In the genomic region with DNA sequence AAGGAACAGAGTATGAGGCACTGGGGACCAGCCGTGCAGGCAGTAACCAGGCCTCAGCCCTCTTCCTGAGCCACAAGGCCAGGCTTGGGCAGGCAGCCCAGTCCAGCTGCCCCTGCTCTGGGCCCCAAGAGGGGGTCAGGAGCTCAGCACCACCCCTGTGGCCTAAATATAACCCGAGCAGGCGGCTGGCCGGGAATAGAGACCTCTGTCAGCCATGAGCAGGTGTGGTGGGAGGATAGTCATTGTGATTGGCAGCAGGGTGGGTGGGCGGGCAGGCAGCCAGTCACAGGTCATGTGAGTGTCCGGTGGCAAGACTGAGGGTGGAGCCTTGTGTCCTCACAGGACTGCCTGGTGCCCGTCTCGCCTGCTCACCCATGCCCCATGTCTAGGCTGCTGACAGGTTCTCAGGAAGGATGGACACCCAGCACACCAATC, we compare ENCODE assay signal across 11 mouse cellular contexts. TPM values are rescaled to one million over a fixed set of nuclear protein-coding genes. Genes with fewer than 3 reads are reported as not detected.
DNase-seq lines count a peak whose midpoint lies in the region; ATAC-seq and TF ChIP-seq lines count a peak whose summit lies in the region.
"Had no signal": no experiment of that assay in that cellular context is flagged by ENCODE, and none has a peak within 500 bp of the region (broad histone marks: within the 10 kb centered on the region; RNA-seq: fewer than 3 reads in every experiment).

No protein-coding gene starts in this region.

- 0 out of 2 replicates have a peak, but pooled peaks have one; percentile 18 for ATAC-seq in intestine, embryonic 14.5 days (replicated peaks; ENCODE audit: low FRiP score, low TSS enrichment, low read depth)
- ATAC-seq in intestine, postnatal 0 days = no peak
- ATAC-seq in intestine, embryonic 16.5 days = 0 out of 2 replicates have a peak, but pooled peaks have one; percentile 23
- peak; percentile 89 for ATAC-seq in liver, postnatal 0 days

- no peak for DNase-seq in intestine, embryonic 14.5 days (ENCODE audit: low spot score)
- DNase-seq in gastrocnemius, postnatal 10 days = peak; percentile 71
- DNase-seq in liver, postnatal 0 days = peak; percentile 49
- DNase-seq in left cerebral cortex, adult 8-10 months (ENCODE audit: low spot score in 2 of 2) = no peak
- no peak for DNase-seq in cerebellum, adult 9-11 months
- DNase-seq in testis, postnatal 14 days (ENCODE audit: low spot score) = no peak

- WGBS in intestine, embryonic 14.5 days = 66% methylated on average over 8 of the region's 8 CpGs
- WGBS in intestine, postnatal 0 days = 55% methylated on average over 6 of the region's 8 CpGs
- WGBS in intestine, embryonic 16.5 days = 54% methylated on average over 8 of the region's 8 CpGs
- WGBS in liver, postnatal 0 days (ENCODE audit: insufficient replicate concordance) = 51% methylated on average over 8 of the region's 8 CpGs

- no peaks in the 10 kb centered on the region for H3K36me3 ChIP-seq in intestine, embryonic 14.5 days (ENCODE audit: control insufficient read depth, insufficient read depth, low read length)
- H3K36me3 ChIP-seq in intestine, postnatal 0 days (ENCODE audit: control insufficient read depth, insufficient read depth) = no peaks in the 10 kb centered on the region
- no peaks in the 10 kb centered on the region for H3K36me3 ChIP-seq in intestine, embryonic 16.5 days (ENCODE audit: control insufficient read depth, insufficient read depth, low read length)
- no peaks in the 10 kb centered on the region for H3K36me3 ChIP-seq in liver, postnatal 0 days (replicated peaks; ENCODE audit: insufficient read depth, low read length)
- H3K36me3 ChIP-seq: embryonic facial prominence, embryonic 12.5 days; hindbrain, embryonic 15.5 days had no signal

- no peak overlapping the region for H3K27ac ChIP-seq in intestine, embryonic 14.5 days (ENCODE audit: low read depth)
- no peak overlapping the region for H3K27ac ChIP-seq in intestine, postnatal 0 days (ENCODE audit: low read depth, low read length)
- no peak overlapping the region for H3K27ac ChIP-seq in intestine, embryonic 16.5 days (ENCODE audit: low read length)
- H3K27ac ChIP-seq in liver, postnatal 0 days (ENCODE audit: low read depth) = no peak overlapping the region
- H3K27ac ChIP-seq: embryonic facial prominence, embryonic 12.5 days; hindbrain, embryonic 15.5 days had no signal

- no peak overlapping the region for H3K9ac ChIP-seq in intestine, embryonic 14.5 days (ENCODE audit: low read length)
- no peak overlapping the region for H3K9ac ChIP-seq in intestine, postnatal 0 days (ENCODE audit: low read depth, low read length)
- H3K9ac ChIP-seq in intestine, embryonic 16.5 days (ENCODE audit: low read depth, low read length) = 0 out of 2 replicates have a peak overlapping the region, but pooled peaks have one; percentile 29
- no peak overlapping the region; the same call in 1 of the 2 replicates for H3K9ac ChIP-seq in liver, postnatal 0 days (replicated peaks)
- H3K9ac ChIP-seq: embryonic facial prominence, embryonic 12.5 days; hindbrain, embryonic 15.5 days had no signal

- peaks cover 5% of the 10 kb centered on the region; the same call in 1 of the 2 replicates for H3K4me1 ChIP-seq in intestine, embryonic 14.5 days (replicated peaks; ENCODE audit: control insufficient read depth, insufficient read depth, low read length)
- no peaks in the 10 kb centered on the region for H3K4me1 ChIP-seq in intestine, postnatal 0 days (replicated peaks; ENCODE audit: control insufficient read depth, insufficient read depth, low read length)
- 0 out of 2 replicates have a peak, but pooled peaks cover 5% of the 10 kb centered on the region for H3K4me1 ChIP-seq in intestine, embryonic 16.5 days (ENCODE audit: control insufficient read depth, insufficient read depth, low read length)
- 0 out of 2 replicates have a peak, but pooled peaks cover 2% of the 10 kb centered on the region for H3K4me1 ChIP-seq in liver, postnatal 0 days (ENCODE audit: insufficient read depth)

- no peak overlapping the region for H3K4me3 ChIP-seq in intestine, embryonic 14.5 days (ENCODE audit: low read depth, low read length)
- no peak overlapping the region for H3K4me3 ChIP-seq in intestine, postnatal 0 days (ENCODE audit: low read depth, low read length)
- H3K4me3 ChIP-seq in intestine, embryonic 16.5 days (ENCODE audit: low read length) = no peak overlapping the region
- H3K4me3 ChIP-seq in liver, postnatal 0 days (ENCODE audit: low read depth, low read length) = no peak overlapping the region
- H3K4me3 ChIP-seq: embryonic facial prominence, embryonic 12.5 days; hindbrain, embryonic 15.5 days had no signal

- no peak for TF ChIP-seq EP300 in liver, postnatal 0 days (IDR thresholded peaks at IDR 0.05; ENCODE audit: low read depth)

- H3K4me2 ChIP-seq in intestine, embryonic 14.5 days (ENCODE audit: low read length) = no peak overlapping the region
- no peak overlapping the region for H3K4me2 ChIP-seq in intestine, postnatal 0 days (replicated peaks; ENCODE audit: low read depth)
- H3K4me2 ChIP-seq in intestine, embryonic 16.5 days (ENCODE audit: low read depth, low read length) = no peak overlapping the region
- H3K4me2 ChIP-seq in liver, postnatal 0 days (ENCODE audit: low read depth, low read length) = no peak overlapping the region
- H3K4me2 ChIP-seq: embryonic facial prominence, embryonic 12.5 days; hindbrain, embryonic 15.5 days had no signal

- peaks cover 7% of the 10 kb centered on the region; the same call in 1 of the 2 replicates for H3K27me3 ChIP-seq in intestine, embryonic 14.5 days (replicated peaks; ENCODE audit: control insufficient read depth, insufficient read depth, low read length)
- H3K27me3 ChIP-seq in intestine, postnatal 0 days (replicated peaks; ENCODE audit: control insufficient read depth, insufficient read depth, low read length) = no peaks in the 10 kb centered on the region
- 0 out of 2 replicates have a peak, but pooled peaks cover 5% of the 10 kb centered on the region for H3K27me3 ChIP-seq in intestine, embryonic 16.5 days (replicated peaks; ENCODE audit: control insufficient read depth, insufficient read depth, low read length)
- 0 out of 2 replicates have a peak, but pooled peaks cover 8% of the 10 kb centered on the region for H3K27me3 ChIP-seq in liver, postnatal 0 days (ENCODE audit: insufficient read depth, low read length)

- no peaks in the 10 kb centered on the region for H3K9me3 ChIP-seq in intestine, embryonic 14.5 days (ENCODE audit: control insufficient read depth, low read length)
- H3K9me3 ChIP-seq in intestine, postnatal 0 days (ENCODE audit: control insufficient read depth) = no peaks in the 10 kb centered on the region
- no peaks in the 10 kb centered on the region for H3K9me3 ChIP-seq in intestine, embryonic 16.5 days (ENCODE audit: control insufficient read depth, low read length)
- H3K9me3 ChIP-seq in liver, postnatal 0 days (ENCODE audit: low read length) = no peaks in the 10 kb centered on the region
- H3K9me3 ChIP-seq: embryonic facial prominence, embryonic 12.5 days; hindbrain, embryonic 15.5 days had no signal

- no peak for TF ChIP-seq CTCF in intestine, postnatal 0 days (IDR thresholded peaks at IDR 0.05; ENCODE audit: low read depth)
- TF ChIP-seq CTCF in liver, postnatal 0 days (IDR thresholded peaks at IDR 0.05; ENCODE audit: low read depth) = no peak

RNA-seq across cellular contexts. Expression of a gene that starts 13.8 kb away (rescaled TPM):
- polyA plus RNA-seq in intestine, embryonic 14.5 days (2014; fragmentation: Nextera tagmentation; extraction: Ambion mirVana) = 0.14 and 0.22 TPM in 2 replicates
- polyA plus RNA-seq in intestine, postnatal 0 days (2015; fragmentation: Nextera tagmentation; extraction: Ambion mirVana) = 0.93 and 1.0 TPM in 2 replicates
- 1 to 10 TPM; 2.3 to 5.5 TPM for total RNA-seq in gastrocnemius, postnatal 10 days (2021)
- polyA plus RNA-seq in intestine, embryonic 16.5 days (2015; fragmentation: Nextera tagmentation; extraction: Ambion mirVana) = 0.09 and 0.55 TPM in 2 replicates
- polyA plus RNA-seq in liver, postnatal 0 days (2015; fragmentation: Nextera tagmentation; extraction: Ambion mirVana) = 0.40 TPM in 1 of 2 replicates, not detected in the other
- total RNA-seq in left cerebral cortex, adult 8-10 months (2022) = 1 to 10 TPM; 1.0 to 2.1 (median 1.6) TPM
- total RNA-seq: megakaryocyte, adult 5-6 weeks had no signal

RNA-seq across cellular contexts. Expression of a gene that starts 17.9 kb away (rescaled TPM):
- polyA plus RNA-seq in intestine, embryonic 14.5 days (2014; fragmentation: Nextera tagmentation; extraction: Ambion mirVana) = 1.9 and 2.0 TPM in 2 replicates
- 1.6 and 2.4 TPM in 2 replicates for polyA plus RNA-seq in intestine, postnatal 0 days (2015; fragmentation: Nextera tagmentation; extraction: Ambion mirVana)
- not detected for total RNA-seq in gastrocnemius, postnatal 10 days (2021)
- polyA plus RNA-seq in intestine, embryonic 16.5 days (2015; fragmentation: Nextera tagmentation; extraction: Ambion mirVana) = 1.6 TPM in 2 replicates
- 55.8 and 56.5 TPM in 2 replicates for polyA plus RNA-seq in liver, postnatal 0 days (2015; fragmentation: Nextera tagmentation; extraction: Ambion mirVana)
- 1 to 10 TPM in 1 of 4 experiments, under 1 TPM in 2, not detected in 1; 0.36 to 1.1 (median 0.93) TPM for total RNA-seq in left cerebral cortex, adult 8-10 months (2022)

RNA-seq across cellular contexts. Expression of a gene that starts 21.9 kb away (rescaled TPM):
- 2.0 and 2.2 TPM in 2 replicates for polyA plus RNA-seq in intestine, embryonic 14.5 days (2014; fragmentation: Nextera tagmentation; extraction: Ambion mirVana)
- polyA plus RNA-seq in intestine, postnatal 0 days (2015; fragmentation: Nextera tagmentation; extraction: Ambion mirVana) = 0.34 and 1.4 TPM in 2 replicates
- 1 to 10 TPM; 1.6 to 3.6 TPM for total RNA-seq in gastrocnemius, postnatal 10 days (2021)
- 4.1 and 4.5 TPM in 2 replicates for polyA plus RNA-seq in intestine, embryonic 16.5 days (2015; fragmentation: Nextera tagmentation; extraction: Ambion mirVana)
- polyA plus RNA-seq in liver, postnatal 0 days (2015; fragmentation: Nextera tagmentation; extraction: Ambion mirVana) = 0.32 TPM in 1 of 2 replicates, not detected in the other
- 100 to 1,000 TPM; 207 to 234 (median 219) TPM for total RNA-seq in left cerebral cortex, adult 8-10 months (2022)

RNA-seq across cellular contexts. Expression of a gene that starts 25.5 kb away (rescaled TPM):
- 29.3 and 29.9 TPM in 2 replicates for polyA plus RNA-seq in intestine, embryonic 14.5 days (2014; fragmentation: Nextera tagmentation; extraction: Ambion mirVana)
- 24.7 and 25.4 TPM in 2 replicates for polyA plus RNA-seq in intestine, postnatal 0 days (2015; fragmentation: Nextera tagmentation; extraction: Ambion mirVana)
- 10 to 100 TPM in 1 of 2 experiments, 1 to 10 TPM in 1; 7.9 to 15.7 TPM for total RNA-seq in gastrocnemius, postnatal 10 days (2021)
- 52.2 and 52.5 TPM in 2 replicates for polyA plus RNA-seq in intestine, embryonic 16.5 days (2015; fragmentation: Nextera tagmentation; extraction: Ambion mirVana)
- polyA plus RNA-seq in liver, postnatal 0 days (2015; fragmentation: Nextera tagmentation; extraction: Ambion mirVana) = 3.0 and 3.2 TPM in 2 replicates
- total RNA-seq in left cerebral cortex, adult 8-10 months (2022) = 100 to 1,000 TPM; 759 to 812 (median 777) TPM

Comparison
In these comparisons a context has a peak if more than half of its experiments do, and no peak if none do; other contexts are left out.
1. DNase-seq: peak in gastrocnemius, postnatal 10 days (single experiment) and liver, postnatal 0 days (single experiment); none in intestine, embryonic 14.5 days (single experiment), left cerebral cortex, adult 8-10 months (0 of 2), cerebellum, adult 9-11 months (single experiment) and testis, postnatal 14 days (single experiment).
2. RNA of a gene that starts 17.9 kb away (polyA plus RNA-seq): 55.8 to 56.5 TPM in liver, postnatal 0 days; 1.9 to 2.0 TPM in intestine, embryonic 14.5 days, 1.6 TPM in intestine, embryonic 16.5 days and 1.6 to 2.4 TPM in intestine, postnatal 0 days; every median in the first group is over 10 times any median in the second.